Mouse (Mus musculus): ENCODE measurements around the gene Hist1h2ad. TPM values are rescaled to one million over a fixed set of nuclear protein-coding genes. Genes with fewer than 3 reads are reported as not detected.
"Not testable (repeated sequence)": the region's sequence is repeated elsewhere in the genome, so short reads cannot be mapped to it uniquely, and the experiment has no call there.

Hist1h2ad gene
- polyA plus RNA-seq, 1 experiment: 3.0 TPM

GRCm38 (mm10) chr13:23561883-23562659 lies 12.1 kb upstream of the Hist1h2ad start, which contains the start of gene Hist1h3e:
TSS of gene Hist1h3e (minus strand) at chr13:23562369.
- Histone ChIP-seq H3K4me3 (ENCODE audit: insufficient read depth, low read length) (peak within 1 kb of the TSS; percentile 38), H3K27ac (ENCODE audit: insufficient read depth, low read length) (peak within 1 kb of the TSS; percentile 99)
- not testable (repeated sequence) for H3K4me1 ChIP-seq (ENCODE audit: control insufficient read depth, insufficient read depth, low read length)
- peak; percentile 97 for TF ChIP-seq POLR2A (IDR thresholded peaks at IDR 0.05; ENCODE audit: low read depth, low read length)

GRCm38 (mm10) chr13:23562699-23563462 lies 11.3 kb upstream of the Hist1h2ad start:
- Histone ChIP-seq H3K4me3 (ENCODE audit: insufficient read depth, low read length) (peak overlapping the region; percentile 28), H3K27ac (ENCODE audit: insufficient read depth, low read length) (peak overlapping the region; percentile 99), H3K4me1 (ENCODE audit: control insufficient read depth, insufficient read depth, low read length) (no peaks in the 10 kb centered on the region)
- TF ChIP-seq CTCF (IDR thresholded peaks at IDR 0.05; ENCODE audit: borderline replicate concordance, insufficient read depth, low read length): no peak
- no peak for TF ChIP-seq POLR2A (IDR thresholded peaks at IDR 0.05; ENCODE audit: low read depth, low read length)

GRCm38 (mm10) chr13:23564482-23564881 lies 9.7 kb upstream of the Hist1h2ad start:
- Histone ChIP-seq H3K4me1 (ENCODE audit: control insufficient read depth, insufficient read depth, low read length) (no peaks in the 10 kb centered on the region), H3K4me3 (ENCODE audit: insufficient read depth, low read length) (no peak overlapping the region), H3K27ac (ENCODE audit: insufficient read depth, low read length) (no peak overlapping the region)
- no peak for TF ChIP-seq CTCF (IDR thresholded peaks at IDR 0.05; ENCODE audit: borderline replicate concordance, insufficient read depth, low read length)
- no peak for TF ChIP-seq POLR2A (IDR thresholded peaks at IDR 0.05; ENCODE audit: low read depth, low read length)

- H3K4me3 ChIP-seq (ENCODE audit: insufficient read depth, low read length): peak overlapping the region; percentile 24
- peak overlapping the region; percentile 84 for H3K27ac ChIP-seq (ENCODE audit: insufficient read depth, low read length)
- not testable (repeated sequence) for H3K4me1 ChIP-seq (ENCODE audit: control insufficient read depth, insufficient read depth, low read length)
- peak; percentile 75; the same call in 1 of the 2 replicates for TF ChIP-seq POLR2A (IDR thresholded peaks at IDR 0.05; ENCODE audit: low read depth, low read length)
These were observed 3.7 kb upstream of the Hist1h2ad start for GRCm38 (mm10) chr13:23570261-23571021.

GRCm38 (mm10) chr13:23571022-23571503 lies 3.1 kb upstream of the Hist1h2ad start, which contains the start of the genes Hist1h2ae and Hist1h2bg:
TSS of gene Hist1h2ae (minus strand) at chr13:23571220.
TSS of gene Hist1h2bg (plus strand) at chr13:23571396.
- H3K4me3 ChIP-seq (ENCODE audit: insufficient read depth, low read length): peak within 1 kb of the TSS; percentile 65
- H3K27ac ChIP-seq (ENCODE audit: insufficient read depth, low read length): peak within 1 kb of the TSS; percentile 85
- TF ChIP-seq POLR2A (IDR thresholded peaks at IDR 0.05; ENCODE audit: low read depth, low read length): peak; percentile 66; the same call in 1 of the 2 replicates
- TF ChIP-seq CTCF (IDR thresholded peaks at IDR 0.05; ENCODE audit: borderline replicate concordance, insufficient read depth, low read length): no peak

GRCm38 (mm10) chr13:23571504-23572217 lies 2.5 kb upstream of the Hist1h2ad start:
- H3K4me1 ChIP-seq (ENCODE audit: control insufficient read depth, insufficient read depth, low read length): not testable (repeated sequence)
- Histone ChIP-seq H3K27ac (ENCODE audit: insufficient read depth, low read length) (peak overlapping the region; percentile 85), H3K4me3 (ENCODE audit: insufficient read depth, low read length) (peak overlapping the region; percentile 65)
- TF ChIP-seq POLR2A (IDR thresholded peaks at IDR 0.05; ENCODE audit: low read depth, low read length): peak; percentile 80

More at GRCm38 (mm10) chr13:23571022-23571503, 3.1 kb upstream of the Hist1h2ad start, which contains the start of the genes Hist1h2ae and Hist1h2bg:
- H3K4me1 ChIP-seq (ENCODE audit: control insufficient read depth, insufficient read depth, low read length): no peaks in the 10 kb centered on the region

- Histone ChIP-seq H3K4me3 (ENCODE audit: insufficient read depth, low read length) (peak overlapping the region; percentile 35), H3K27ac (ENCODE audit: insufficient read depth, low read length) (peak overlapping the region; percentile 92), H3K4me1 (ENCODE audit: control insufficient read depth, insufficient read depth, low read length) (no peaks in the 10 kb centered on the region)
- peak; percentile 57; the same call in 1 of the 2 replicates for TF ChIP-seq POLR2A (IDR thresholded peaks at IDR 0.05; ENCODE audit: low read depth, low read length)
- TF ChIP-seq CTCF (IDR thresholded peaks at IDR 0.05; ENCODE audit: borderline replicate concordance, insufficient read depth, low read length): no peak
These were observed 1.8 kb upstream of the Hist1h2ad start for GRCm38 (mm10) chr13:23572218-23573033.

Measured in embryonic fibroblast, embryonic 13.5 days (primary cell).